Mouse (Mus musculus): ENCODE measurements at regions not wholly inside any gene's neighbourhood (a gene's known extent, or its start where the extent isn't known, plus 50 kb on each side); places are given as distances from the start of the nearest gene placed in this dataset.

GRCm38 (mm10) chr4:154730646-154731045 lies 63.0 kb upstream of the Actrt2 start:
- Histone ChIP-seq H3K36me3 (ENCODE audit: control insufficient read depth in 1 of 2, insufficient read depth in 2 of 2, low read length in 2 of 2) (no peaks in the 10 kb centered on the region), H3K4me3 (ENCODE audit: control insufficient read depth in 1 of 2, insufficient read depth in 1 of 2, low read depth in 2 of 2, low read length in 2 of 2) (no peak overlapping the region), H3K79me2 (ENCODE audit: control insufficient read depth, insufficient read depth, low read length, poor library complexity) (no peaks in the 10 kb centered on the region), H3K9me3 (replicated peaks; ENCODE audit: insufficient read depth, low read length) (no peaks in the 10 kb centered on the region), H3K4me1 (ENCODE audit: control insufficient read depth in 1 of 2, insufficient read depth in 2 of 2, low read length in 2 of 2) (no peaks in the 10 kb centered on the region), H3K27me3 (ENCODE audit: control insufficient read depth in 1 of 2, insufficient read depth in 2 of 2, low read length in 2 of 2) (no peaks in the 10 kb centered on the region), H3K27ac (ENCODE audit: control insufficient read depth, low read depth, low read length) (no peak overlapping the region), H3K9ac (ENCODE audit: control insufficient read depth, low read depth, low read length, poor library complexity, severe bottlenecking) (no peak overlapping the region)
- DNase-seq (ENCODE audit: low read depth, low spot score) = no peak
- TF ChIP-seq HCFC1 (IDR thresholded peaks at IDR 0.05; ENCODE audit: low read depth, low read length) = no peak
- TF ChIP-seq CHD2 (IDR thresholded peaks at IDR 0.05; ENCODE audit: low read length) = no peak
- TF ChIP-seq MYC (IDR thresholded peaks at IDR 0.05; ENCODE audit: low read depth, low read length) = no peak
- no peak for TF ChIP-seq TAL1 (IDR thresholded peaks at IDR 0.05; ENCODE audit: low read length)
- TF ChIP-seq MXI1 (IDR thresholded peaks at IDR 0.05; ENCODE audit: low read depth, low read length) = no peak
- no peak for TF ChIP-seq ELF1 (IDR thresholded peaks at IDR 0.05; ENCODE audit: low read depth, low read length)
- no peak for TF ChIP-seq CHD1 (IDR thresholded peaks at IDR 0.05; ENCODE audit: low read depth, low read length)
- TF ChIP-seq TCF12 (IDR thresholded peaks at IDR 0.05; ENCODE audit: low read depth, low read length) = no peak
- TF ChIP-seq POLR2AphosphoS2 (IDR thresholded peaks at IDR 0.05; ENCODE audit: low read length) = no peak
- TF ChIP-seq SIN3A (IDR thresholded peaks at IDR 0.05; ENCODE audit: low read length) = no peak
- TF ChIP-seq MYB (IDR thresholded peaks at IDR 0.05; ENCODE audit: low read depth, low read length) = no peak
- no peak for TF ChIP-seq BHLHE40 (IDR thresholded peaks at IDR 0.05; ENCODE audit: borderline replicate concordance, low read depth, low read length)
- no peak for TF ChIP-seq ETS1 (IDR thresholded peaks at IDR 0.05; ENCODE audit: low read depth, low read length)
- no peak for TF ChIP-seq SMC3 (IDR thresholded peaks at IDR 0.05; ENCODE audit: low read depth, low read length)

- Histone ChIP-seq H3K36me3 (ENCODE audit: control insufficient read depth in 1 of 2, insufficient read depth in 2 of 2, low read length in 2 of 2) (no peaks in the 10 kb centered on the region), H3K4me1 (ENCODE audit: control insufficient read depth in 1 of 2, insufficient read depth in 2 of 2, low read length in 2 of 2) (no peaks in the 10 kb centered on the region), H3K27ac (ENCODE audit: control insufficient read depth, low read depth, low read length) (no peak overlapping the region), H3K4me3 (ENCODE audit: control insufficient read depth in 1 of 2, insufficient read depth in 1 of 2, low read depth in 2 of 2, low read length in 2 of 2) (no peak overlapping the region), H3K79me2 (ENCODE audit: control insufficient read depth, insufficient read depth, low read length, poor library complexity) (no peaks in the 10 kb centered on the region), H3K9ac (ENCODE audit: control insufficient read depth, low read depth, low read length, poor library complexity, severe bottlenecking) (no peak overlapping the region), H3K9me3 (replicated peaks; ENCODE audit: insufficient read depth, low read length) (no peaks in the 10 kb centered on the region), H3K27me3 (ENCODE audit: control insufficient read depth in 1 of 2, insufficient read depth in 2 of 2, low read length in 2 of 2) (no peaks in the 10 kb centered on the region)
- TF ChIP-seq NRF1 (IDR thresholded peaks at IDR 0.05; ENCODE audit: insufficient read depth, low read depth, low read length, poor library complexity, severe bottlenecking) (no peak), POLR2AphosphoS5 (IDR thresholded peaks at IDR 0.05; ENCODE audit: borderline replicate concordance, low read depth, low read length) (no peak), TCF12 (IDR thresholded peaks at IDR 0.05; ENCODE audit: low read depth, low read length) (no peak), USF2 (IDR thresholded peaks at IDR 0.05; ENCODE audit: borderline replicate concordance in 1 of 2, insufficient read depth in 1 of 2, low read depth in 1 of 2, low read length in 2 of 2) (no peak), RAD21 (IDR thresholded peaks at IDR 0.05; ENCODE audit: low read depth, low read length) (no peak), ZMIZ1 (IDR thresholded peaks at IDR 0.05; ENCODE audit: low read depth, low read length) (no peak), MEF2A (IDR thresholded peaks at IDR 0.05; ENCODE audit: extremely low read depth, insufficient replicate concordance, low read depth, low read length, poor library complexity, severe bottlenecking) (no peak), NELFE (IDR thresholded peaks at IDR 0.05; ENCODE audit: low read depth, low read length) (no peak), MYB (IDR thresholded peaks at IDR 0.05; ENCODE audit: low read depth, low read length) (no peak)
- no peak for DNase-seq (ENCODE audit: low read depth, low spot score)
Measured at GRCm38 (mm10) chr4:154731345-154731744, 63.7 kb upstream of the Actrt2 start.

Measured in MEL (cell line).